ENCODE assay signal across 8 mouse cellular contexts in the genomic region with DNA sequence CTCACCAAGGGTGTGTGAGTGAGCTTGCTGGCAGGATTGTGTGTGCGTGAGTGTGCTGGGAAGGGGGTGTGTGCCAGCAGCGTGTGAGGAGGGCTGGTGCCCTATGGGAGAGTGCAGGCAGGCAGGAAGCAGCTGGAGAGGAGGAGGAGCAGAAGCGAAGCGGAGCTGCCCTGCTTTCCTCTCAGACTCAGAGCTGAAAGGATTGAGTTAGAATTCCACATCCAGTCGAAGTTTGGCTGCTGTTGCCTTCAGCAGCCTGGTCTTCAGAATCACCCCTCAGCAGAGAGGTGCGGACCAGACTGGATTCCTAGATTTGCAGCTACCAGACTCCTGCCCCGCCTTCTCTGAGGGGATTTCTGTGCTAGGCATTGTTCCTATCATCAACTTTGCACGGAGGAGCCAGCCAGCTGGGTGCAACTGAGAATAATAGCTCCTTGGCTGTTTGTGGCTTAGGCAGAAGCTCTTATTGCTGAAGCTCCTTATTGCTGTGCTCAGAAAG. TPM values are rescaled to one million over a fixed set of nuclear protein-coding genes. Genes with fewer than 3 reads are reported as not detected.
DNase-seq lines count a peak whose midpoint lies in the region; ATAC-seq lines count a peak whose summit lies in the region.

No protein-coding gene starts in this region.

- peak; percentile 91 for ATAC-seq in forebrain, embryonic 13.5 days
- ATAC-seq in hindbrain, embryonic 16.5 days = peak; percentile 88
- ATAC-seq in limb, embryonic 15.5 days (ENCODE audit: insufficient number of reproducible peaks, low FRiP score, low TSS enrichment, low read depth) = no peak

- H3K4me1 ChIP-seq in forebrain, embryonic 13.5 days = peaks cover 23% of the 10 kb centered on the region
- H3K4me1 ChIP-seq in hindbrain, embryonic 16.5 days (ENCODE audit: control insufficient read depth, insufficient read depth, low read depth, low read length) = peaks cover 3% of the 10 kb centered on the region
- H3K4me1 ChIP-seq in limb, embryonic 15.5 days = peaks cover 7% of the 10 kb centered on the region; the same call in 1 of the 2 replicates

- H3K27me3 ChIP-seq in forebrain, embryonic 13.5 days = no peaks in the 10 kb centered on the region
- H3K27me3 ChIP-seq in hindbrain, embryonic 16.5 days (replicated peaks; ENCODE audit: control insufficient read depth, insufficient read depth, low read length) = no peaks in the 10 kb centered on the region
- no peaks in the 10 kb centered on the region for H3K27me3 ChIP-seq in limb, embryonic 15.5 days

- H3K36me3 ChIP-seq in forebrain, embryonic 13.5 days (ENCODE audit: poor library complexity, severe bottlenecking) = 0 out of 2 replicates have a peak, but pooled peaks cover 3% of the 10 kb centered on the region
- H3K36me3 ChIP-seq in hindbrain, embryonic 16.5 days (ENCODE audit: control insufficient read depth, insufficient read depth, low read length) = no peaks in the 10 kb centered on the region
- H3K36me3 ChIP-seq in limb, embryonic 15.5 days = no peaks in the 10 kb centered on the region

- DNase-seq in adrenal gland, adult 2 months = peak; percentile 3
- no peak for DNase-seq in adrenal gland, postnatal 4 days (ENCODE audit: low spot score in 2 of 2)
- peak; percentile 7 for DNase-seq in 3134 (ENCODE audit: extremely low read depth, insufficient read length, low spot score)
- peak; percentile 66 for DNase-seq in right cerebral cortex, postnatal 14 days
- no peak for DNase-seq in gastrocnemius, adult 8-10 months (ENCODE audit: low spot score in 2 of 2)

- peak overlapping the region; percentile 58 for H3K4me2 ChIP-seq in forebrain, embryonic 13.5 days
- peak overlapping the region; percentile 61 for H3K4me2 ChIP-seq in hindbrain, embryonic 16.5 days (ENCODE audit: low read length)
- peak overlapping the region; percentile 46 for H3K4me2 ChIP-seq in limb, embryonic 15.5 days

- peak overlapping the region; percentile 82 for H3K27ac ChIP-seq in forebrain, embryonic 13.5 days
- H3K27ac ChIP-seq in hindbrain, embryonic 16.5 days (ENCODE audit: low read depth, low read length) = peak overlapping the region; percentile 72
- 0 out of 2 replicates have a peak overlapping the region, but pooled peaks have one; percentile 9 for H3K27ac ChIP-seq in limb, embryonic 15.5 days

- H3K9ac ChIP-seq in forebrain, embryonic 13.5 days = peak overlapping the region; percentile 61
- H3K9ac ChIP-seq in hindbrain, embryonic 16.5 days (ENCODE audit: low read depth, low read length) = peak overlapping the region; percentile 58
- H3K9ac ChIP-seq in limb, embryonic 15.5 days = no peak overlapping the region

- 2% methylated on average over 8 of the region's 8 CpGs for WGBS in forebrain, embryonic 13.5 days
- 1% methylated on average over 8 of the region's 8 CpGs for WGBS in hindbrain, embryonic 16.5 days
- 4% methylated on average over 8 of the region's 8 CpGs for WGBS in limb, embryonic 15.5 days

- peak overlapping the region; percentile 37 for H3K4me3 ChIP-seq in forebrain, embryonic 13.5 days
- H3K4me3 ChIP-seq in hindbrain, embryonic 16.5 days (ENCODE audit: low read length) = peak overlapping the region; percentile 38
- peak overlapping the region; percentile 24 for H3K4me3 ChIP-seq in limb, embryonic 15.5 days

- H3K9me3 ChIP-seq in forebrain, embryonic 13.5 days (replicated peaks) = no peaks in the 10 kb centered on the region
- no peaks in the 10 kb centered on the region for H3K9me3 ChIP-seq in hindbrain, embryonic 16.5 days (ENCODE audit: control insufficient read depth, low read length)
- no peaks in the 10 kb centered on the region for H3K9me3 ChIP-seq in limb, embryonic 15.5 days

RNA-seq across cellular contexts. Expression of gene Atp8b5, which starts 57.8 kb away (rescaled TPM):
- under 1 TPM; 0.37 to 0.45 TPM for total RNA-seq in adrenal gland, adult 2 months (2021)
- 0.15 and 0.21 TPM in 2 replicates for polyA plus RNA-seq in adrenal gland, adult 2 months (2012; rRNA removed)
- under 1 TPM; 0.68 to 0.90 TPM for total RNA-seq in adrenal gland, postnatal 4 days (2021)
- polyA plus RNA-seq in forebrain, embryonic 13.5 days (2015; fragmentation: Nextera tagmentation; extraction: Ambion mirVana) = 0.79 and 0.83 TPM in 2 replicates
- 0.60 and 1.2 TPM in 2 replicates for polyA plus RNA-seq in hindbrain, embryonic 16.5 days (2015; fragmentation: Nextera tagmentation; extraction: Ambion mirVana)
- polyA plus RNA-seq in limb, embryonic 15.5 days (2015; fragmentation: Nextera tagmentation; extraction: Ambion mirVana) = 0.40 and 0.47 TPM in 2 replicates
- total RNA-seq in gastrocnemius, adult 8-10 months (2022) = under 1 TPM in 2 of 4 experiments, not detected in 2; 0.05 to 0.07 TPM

Comparison
In these comparisons a context has a peak if more than half of its experiments do, and no peak if none do; other contexts are left out.
1. DNase-seq: peak in adrenal gland, adult 2 months (single experiment), 3134 (single experiment) and right cerebral cortex, postnatal 14 days (single experiment); none in adrenal gland, postnatal 4 days (0 of 2) and gastrocnemius, adult 8-10 months (0 of 2).
2. H3K27ac ChIP-seq: peak in every context shown above with its lines; median percentile 82 in forebrain, embryonic 13.5 days; 72 in hindbrain, embryonic 16.5 days; 9 in limb, embryonic 15.5 days.
3. Peak in every context shown above with its lines, with median percentiles within 50 percentile points of each other: H3K4me2 ChIP-seq and H3K4me3 ChIP-seq.